Mouse (Mus musculus) thymus, postnatal 4 days (tissue): ENCODE results near the gene Tbl1x.
A peak's percentile ranks its signal among the peaks of the same experiment; 100 is the strongest.

Experiments
- DNase-seq: peaks from one replicate; pipeline ENCODE4 v3.0.0; 2021

Tbl1x gene

DNA sequence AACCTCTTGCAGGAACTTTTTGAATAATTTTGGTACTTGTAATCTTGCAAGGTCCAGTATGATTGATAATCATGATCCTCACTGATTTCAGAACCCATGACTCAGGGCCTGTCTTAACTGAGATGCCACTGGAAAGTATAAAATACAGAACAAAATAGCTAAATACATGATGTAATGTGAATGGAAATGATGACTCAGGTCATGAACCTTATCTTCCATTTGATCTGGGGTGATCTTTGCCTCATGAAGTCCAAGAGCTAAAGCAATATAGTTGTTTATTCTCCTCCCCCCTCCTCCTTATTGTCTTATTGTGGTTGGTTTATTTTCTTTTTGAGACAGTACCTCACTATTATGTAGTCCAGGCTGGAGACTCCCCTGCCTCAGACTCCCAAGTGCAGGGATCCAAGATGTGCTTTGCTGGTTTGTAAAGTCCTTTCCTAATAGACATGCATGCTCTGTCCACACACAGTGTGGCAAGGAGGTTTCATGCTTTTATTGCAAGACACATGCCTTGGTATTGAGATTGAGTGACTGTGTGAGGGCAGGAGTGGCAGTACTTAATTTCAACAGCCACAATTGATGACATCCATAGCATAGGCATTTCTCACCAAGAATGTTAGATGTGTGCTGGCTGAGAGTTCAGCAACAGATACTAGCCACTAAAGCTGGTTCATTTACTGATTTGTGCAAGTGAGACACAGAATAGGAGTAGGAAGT, 34.7 kb downstream of the Tbl1x start:
- DNase-seq = no peak

DNA sequence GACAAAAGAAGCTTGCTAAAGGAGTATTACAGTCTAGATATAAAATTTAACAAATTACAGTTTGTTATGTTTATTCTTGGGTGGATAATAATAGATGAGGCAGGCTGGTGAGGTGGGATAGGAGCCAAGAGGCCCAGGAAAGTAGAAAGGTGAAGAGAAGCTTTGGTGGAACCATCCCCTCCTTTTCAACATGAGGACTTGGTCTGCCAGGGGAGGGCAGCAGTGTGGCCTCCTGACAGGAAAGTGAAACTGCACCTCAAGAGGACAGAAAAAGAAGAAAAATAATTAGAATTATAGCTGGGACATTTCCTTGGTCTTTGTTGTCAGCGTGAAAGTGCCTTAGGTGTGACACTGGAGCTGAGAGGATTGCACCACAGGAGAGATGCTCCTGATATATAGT, 35.6 kb downstream of the Tbl1x start:
- peak; percentile 26 for DNase-seq

DNA sequence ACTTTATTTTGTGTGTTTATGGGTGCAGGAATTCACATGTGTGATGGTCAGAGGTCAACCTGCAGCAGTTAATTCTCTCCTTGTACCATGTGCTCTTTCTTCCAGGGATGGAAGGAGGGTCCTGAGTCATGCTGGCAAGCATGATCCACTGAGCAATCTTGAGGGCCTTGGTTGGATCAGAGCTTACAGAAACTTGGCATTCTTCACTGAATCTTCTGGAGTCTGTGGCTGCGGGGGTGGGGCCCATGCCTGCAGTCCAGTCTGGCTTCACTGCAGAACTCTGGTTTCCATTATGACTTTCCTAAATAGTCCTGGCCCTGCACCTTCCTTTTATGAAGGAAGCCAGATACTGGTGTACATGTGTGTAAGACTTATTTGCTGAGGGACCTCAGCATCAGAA, 38.1 kb downstream of the Tbl1x start:
- no peak for DNase-seq

DNA sequence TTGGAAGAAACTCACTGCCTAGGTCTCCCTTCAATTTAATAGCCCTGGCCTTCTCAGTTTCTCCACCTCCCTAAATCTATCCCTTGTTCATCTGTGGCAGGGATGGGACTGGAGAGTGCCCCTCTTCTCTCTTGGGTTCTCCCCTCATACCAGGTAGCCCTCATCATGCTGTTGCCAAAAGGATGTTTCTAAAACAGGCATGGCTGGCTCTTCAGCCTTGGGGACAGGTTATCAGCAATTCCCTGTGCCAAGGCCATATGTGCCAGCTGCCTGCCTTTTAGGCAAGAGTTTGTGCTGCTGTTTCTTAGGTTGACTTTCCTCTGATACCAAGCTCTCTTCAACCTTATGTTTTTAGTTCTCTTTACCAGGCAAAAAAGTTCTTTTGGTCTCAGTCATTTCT, 39.6 kb downstream of the Tbl1x start:
- no peak for DNase-seq

DNA sequence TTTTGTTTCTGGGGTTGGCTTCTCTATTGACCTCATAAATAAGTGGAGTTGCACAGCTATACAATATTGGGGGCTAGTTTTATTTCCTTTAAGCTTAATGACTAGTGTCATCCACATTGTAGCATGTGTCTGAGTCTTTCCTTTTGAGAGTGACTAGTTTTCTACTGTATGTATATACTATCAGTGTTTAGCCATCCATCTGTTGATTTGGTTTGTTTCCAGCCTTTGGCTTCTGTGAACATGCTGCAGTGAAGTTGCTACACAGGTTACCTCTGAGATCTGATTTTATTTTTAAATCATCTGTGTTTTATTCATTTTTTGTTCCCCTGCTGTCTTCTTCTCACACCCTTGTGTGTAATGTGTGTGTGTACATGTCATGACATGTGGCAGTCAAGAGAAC, 40.5 kb downstream of the Tbl1x start:
- DNase-seq = no peak

DNA sequence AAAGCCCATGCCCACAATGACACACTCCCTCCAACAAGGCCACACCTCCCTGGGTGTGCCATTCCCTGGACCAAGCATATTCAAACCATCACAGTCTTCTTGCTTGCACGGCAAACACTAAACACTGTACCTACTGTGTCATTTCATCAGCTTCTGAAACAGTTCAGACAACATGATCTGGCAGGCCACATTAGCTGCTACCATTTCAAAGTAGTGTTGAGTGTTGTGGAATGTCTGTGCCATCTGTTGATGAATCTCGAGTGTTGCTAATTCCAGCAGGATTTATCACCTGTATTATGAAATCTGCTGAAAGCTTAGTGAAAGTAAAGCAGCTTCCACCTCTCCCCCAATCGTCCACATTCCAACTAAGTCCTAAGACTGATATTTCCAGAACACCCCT, 41.3 kb downstream of the Tbl1x start:
- DNase-seq = no peak

DNA sequence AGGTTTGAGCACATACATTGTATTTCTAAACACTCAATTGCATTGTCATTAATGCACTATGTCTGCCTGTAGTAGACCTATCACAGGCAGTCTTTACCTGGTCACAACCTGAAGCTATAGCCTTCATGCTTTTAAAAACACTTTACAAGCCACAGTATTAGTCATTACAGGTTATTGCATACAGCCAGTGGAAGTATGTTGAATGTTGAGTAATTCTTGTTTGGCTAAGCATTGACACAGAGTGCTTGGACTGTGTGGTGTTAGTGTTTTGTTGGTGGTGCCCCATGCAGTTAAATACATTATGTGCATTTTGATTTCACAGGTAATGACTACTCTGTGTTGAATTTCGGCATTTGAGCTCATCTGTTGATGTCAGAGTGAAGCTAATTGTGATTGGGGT, 45.2 kb downstream of the Tbl1x start:
- DNase-seq = no peak

DNA sequence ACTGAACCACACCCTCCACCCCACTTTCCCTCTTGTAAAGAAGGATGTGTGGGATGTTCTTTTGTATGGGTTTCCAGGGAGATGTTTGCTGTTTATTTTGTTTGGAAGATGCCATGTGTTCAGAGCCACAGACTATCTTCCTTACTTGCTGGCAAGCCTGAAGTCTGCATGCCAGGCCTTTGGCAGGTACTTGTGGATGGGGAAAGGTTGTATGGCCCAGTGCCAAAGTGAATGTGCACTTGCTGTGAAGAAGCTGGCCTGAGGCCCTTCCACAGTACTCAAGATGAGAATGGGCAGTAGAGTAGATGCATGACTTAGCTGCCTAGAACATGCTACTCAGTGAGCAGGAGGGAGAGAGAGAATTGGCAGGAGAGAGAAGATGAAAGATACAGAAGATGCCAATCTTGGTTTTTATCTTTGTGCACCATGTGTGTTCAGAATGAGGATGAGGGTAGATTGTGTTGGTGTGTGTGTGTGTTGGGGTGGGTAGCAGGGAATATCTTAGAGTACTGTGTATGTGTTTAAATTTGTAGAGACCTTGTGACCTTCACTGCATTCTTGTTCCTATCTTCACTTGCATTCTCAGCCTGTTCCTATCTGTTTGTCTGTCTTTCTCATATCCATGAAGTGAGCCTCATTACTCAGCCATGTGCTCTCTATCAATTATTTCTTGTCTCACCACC, 48.5 kb downstream of the Tbl1x start:
- no peak for DNase-seq

DNA sequence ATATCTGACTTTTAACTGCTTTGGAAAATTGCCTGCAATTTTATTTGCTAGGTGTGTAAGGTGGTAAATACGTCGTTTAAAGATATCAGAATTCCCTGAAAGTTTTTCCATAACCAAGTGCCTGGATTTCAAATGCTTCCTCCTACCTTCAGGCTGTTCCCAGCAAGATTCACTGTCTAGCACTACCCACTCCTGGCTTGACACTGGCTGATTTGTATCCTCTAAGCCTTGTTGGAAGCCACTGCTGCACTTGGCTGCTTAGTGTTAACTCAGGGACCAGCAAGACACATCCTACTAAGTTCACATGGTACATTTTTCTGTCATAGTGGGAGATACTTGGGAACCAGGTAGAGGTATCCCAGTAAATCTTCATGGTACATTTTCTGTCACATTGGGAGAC, 52.8 kb downstream of the Tbl1x start:
- DNase-seq = no peak

DNA sequence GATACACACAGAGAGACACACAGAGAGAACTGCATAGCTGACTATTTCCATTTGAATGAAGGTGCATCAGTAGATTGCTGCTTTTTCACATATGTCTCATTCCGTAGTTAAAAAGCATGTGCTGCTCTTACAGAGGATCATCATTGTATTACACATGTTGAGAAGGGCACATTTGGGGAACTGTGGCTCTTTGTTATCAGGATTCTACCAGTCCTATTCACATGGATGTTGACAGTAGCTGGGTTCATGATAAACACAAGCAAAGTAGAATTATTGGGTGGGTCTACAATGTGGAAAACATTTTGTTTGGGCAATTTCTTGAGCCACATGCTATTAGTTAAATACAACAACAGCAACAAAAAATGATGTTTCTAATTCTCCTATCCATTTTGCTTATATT, 55.9 kb downstream of the Tbl1x start:
- no peak for DNase-seq

DNA sequence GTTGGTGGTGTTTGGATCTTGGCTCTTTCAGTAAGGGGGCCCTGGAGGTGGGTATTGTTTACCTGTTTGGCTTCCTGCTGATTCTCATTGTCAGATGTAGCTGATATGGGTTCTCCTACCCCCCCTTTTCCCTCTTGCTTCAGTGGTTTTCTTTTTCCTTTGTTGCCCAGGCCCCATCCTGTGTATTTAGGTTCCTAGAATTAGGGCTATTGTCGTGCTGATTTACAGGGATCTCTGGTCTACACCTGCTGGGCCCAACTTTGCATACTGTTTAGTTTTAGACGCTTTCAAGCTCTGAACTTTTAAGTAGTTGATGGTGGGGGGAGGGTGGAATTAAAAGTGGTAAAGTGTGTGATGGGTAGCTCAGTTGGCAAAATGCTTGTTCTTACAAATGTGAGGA, 57.2 kb downstream of the Tbl1x start:
- DNase-seq = no peak

DNA sequence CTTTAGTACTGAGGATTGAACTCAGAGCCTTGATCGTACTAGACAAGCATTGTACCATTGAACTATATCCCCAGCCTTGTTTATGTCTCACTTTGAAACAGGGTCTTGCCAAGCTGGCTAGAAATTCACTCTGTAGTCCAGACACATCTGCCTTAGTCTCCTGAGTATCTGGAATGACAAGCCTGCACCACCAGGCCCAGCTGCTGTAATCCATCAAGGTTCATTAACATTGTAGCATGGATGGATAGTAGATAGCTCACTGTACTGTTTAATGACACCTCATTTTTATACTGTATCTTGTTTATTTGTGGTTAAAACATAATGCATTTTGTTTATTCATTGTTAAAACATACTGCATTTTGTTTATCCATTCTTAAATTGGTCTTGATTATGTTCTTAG, 62.9 kb downstream of the Tbl1x start:
- no peak for DNase-seq

DNA sequence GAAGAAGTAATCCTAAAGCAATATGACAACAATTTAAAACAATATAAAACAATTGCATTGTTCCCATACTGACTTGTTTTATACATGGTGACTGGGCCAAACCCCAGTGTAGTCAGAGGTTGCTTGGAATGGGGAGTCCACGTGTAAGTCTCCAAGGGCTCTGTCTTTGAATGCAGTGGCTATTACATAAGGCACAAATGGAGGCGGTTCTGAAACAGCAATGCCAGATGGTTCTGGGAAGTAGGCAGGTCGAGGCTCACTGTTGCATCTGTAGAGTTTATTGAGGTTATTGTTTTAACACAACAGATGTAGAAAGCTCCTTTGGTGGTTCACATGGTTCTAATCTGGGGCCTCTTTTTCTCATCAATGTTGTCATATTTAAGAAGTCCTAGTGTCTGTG, 66.3 kb downstream of the Tbl1x start:
- DNase-seq = no peak

DNA sequence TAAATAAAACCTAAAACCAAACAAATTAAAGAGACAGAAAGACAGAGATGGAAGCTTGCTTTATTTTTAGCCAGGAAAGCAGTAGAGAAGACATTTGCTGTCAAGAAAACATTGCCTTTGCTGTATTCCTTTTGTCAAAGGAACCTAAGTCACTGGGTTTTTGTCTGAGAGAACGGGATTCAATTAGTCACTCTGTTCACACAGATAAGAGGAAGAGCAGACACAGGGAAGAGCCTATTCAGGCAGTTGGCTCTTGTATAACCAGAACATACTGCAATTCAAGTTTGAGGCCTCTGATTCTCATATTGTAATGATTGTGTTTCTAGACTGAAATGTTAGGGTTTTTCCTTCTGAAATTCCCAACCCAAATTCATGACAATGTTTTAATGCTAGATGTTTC, 67.4 kb downstream of the Tbl1x start:
- no peak for DNase-seq

DNA sequence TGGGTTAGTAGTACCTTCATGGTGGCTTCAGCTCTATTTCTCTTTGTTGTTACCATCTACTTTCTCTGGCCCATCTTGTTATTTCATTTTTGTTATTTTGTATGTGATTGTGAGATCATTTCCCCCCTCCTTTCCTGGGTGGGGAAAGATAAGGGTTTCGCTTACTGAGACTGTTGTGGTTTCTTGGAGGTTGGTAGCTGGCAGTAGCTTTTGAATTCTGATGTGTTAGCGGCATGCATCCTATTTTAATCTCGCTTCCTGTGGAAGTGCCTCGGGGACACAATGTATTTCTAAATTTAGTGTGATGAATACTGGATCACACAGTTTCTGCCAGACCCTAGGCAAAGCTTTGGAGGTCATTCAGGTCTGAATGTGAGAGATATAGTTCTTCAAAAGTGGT, 69.2 kb downstream of the Tbl1x start:
- DNase-seq = no peak

DNA sequence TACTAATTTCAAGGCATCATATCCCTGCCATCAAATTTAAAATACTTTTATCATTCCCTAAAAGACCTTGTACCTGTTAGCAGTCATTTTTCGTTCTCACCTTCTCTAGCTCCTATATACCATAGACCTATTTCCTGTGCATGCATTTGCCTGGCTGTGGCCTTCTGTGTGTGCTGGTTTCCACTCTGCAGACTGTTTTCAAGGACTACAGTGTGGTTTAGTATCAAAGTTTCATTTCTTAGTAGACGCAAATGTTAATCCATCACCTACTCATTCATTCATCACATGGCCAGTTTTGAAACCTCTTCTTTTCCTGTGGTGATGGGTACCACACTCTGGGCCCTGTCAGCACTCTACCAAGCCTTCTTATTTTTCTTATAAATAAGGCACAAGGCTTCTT, 75.2 kb downstream of the Tbl1x start:
- DNase-seq = no peak

DNA sequence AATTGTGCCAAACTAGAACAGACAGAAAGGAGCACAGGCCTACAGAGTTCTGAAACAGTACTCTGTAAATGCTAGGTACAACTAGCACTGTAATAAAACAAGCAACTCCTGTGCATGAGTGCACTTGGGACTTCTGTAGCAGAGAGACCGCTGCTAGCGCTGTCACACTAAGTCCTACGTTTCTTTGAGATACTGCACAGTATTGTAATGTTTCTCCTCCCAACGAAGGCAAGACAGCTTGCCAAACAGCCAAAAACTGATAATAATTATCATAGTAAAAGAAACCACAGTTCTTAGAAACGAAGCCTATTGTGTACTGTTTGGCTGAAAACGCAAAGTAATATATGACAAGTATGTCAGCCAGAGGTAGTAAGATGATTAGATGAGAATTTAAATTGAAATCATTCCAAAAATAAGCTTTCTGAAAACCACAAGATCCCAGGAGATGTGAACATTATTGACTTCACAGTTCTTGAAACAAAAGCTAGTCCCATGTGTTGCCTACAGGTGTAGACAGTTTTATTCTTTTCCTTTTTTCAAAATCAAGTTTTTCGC, 83.9 kb downstream of the Tbl1x start:
- no peak for DNase-seq

DNA sequence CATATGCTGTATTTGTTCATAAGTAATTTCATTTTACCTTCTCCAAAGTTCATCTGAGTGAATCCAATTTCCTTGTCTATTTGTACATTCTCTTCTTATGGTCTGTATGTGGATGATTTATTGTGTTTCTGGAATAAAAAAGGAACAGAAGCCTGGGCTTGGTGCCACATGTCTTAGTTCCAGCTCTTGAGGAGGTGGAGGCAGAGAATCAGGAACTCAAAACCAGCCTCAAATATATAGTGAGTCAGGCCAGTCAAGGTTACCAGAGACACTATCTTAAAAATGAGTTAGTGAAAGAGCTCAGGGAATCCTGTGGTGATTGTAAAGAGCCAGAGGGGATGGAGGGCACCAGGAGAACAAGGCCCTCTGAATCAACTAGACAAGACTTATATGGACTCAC, 86.9 kb downstream of the Tbl1x start:
- no peak for DNase-seq

DNA sequence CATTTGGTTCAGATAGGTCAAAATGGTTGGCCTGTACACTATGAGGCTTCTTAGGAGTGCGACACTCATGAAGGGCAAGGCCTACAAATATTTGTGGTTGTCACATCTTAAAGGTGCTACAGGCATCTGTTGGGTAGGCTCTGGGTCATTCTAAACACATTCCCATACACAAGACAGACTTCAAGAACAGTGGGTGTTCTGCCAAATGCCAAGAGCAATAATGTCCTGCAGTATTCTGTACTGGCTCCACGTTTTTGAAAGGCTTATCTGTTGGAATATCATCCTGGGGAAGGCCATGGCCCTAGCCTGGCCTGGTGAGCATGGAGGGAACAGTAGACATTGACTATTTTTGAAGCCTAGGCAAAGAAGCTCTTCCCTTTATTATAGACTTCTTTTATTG, 87.9 kb downstream of the Tbl1x start:
- DNase-seq = no peak

DNA sequence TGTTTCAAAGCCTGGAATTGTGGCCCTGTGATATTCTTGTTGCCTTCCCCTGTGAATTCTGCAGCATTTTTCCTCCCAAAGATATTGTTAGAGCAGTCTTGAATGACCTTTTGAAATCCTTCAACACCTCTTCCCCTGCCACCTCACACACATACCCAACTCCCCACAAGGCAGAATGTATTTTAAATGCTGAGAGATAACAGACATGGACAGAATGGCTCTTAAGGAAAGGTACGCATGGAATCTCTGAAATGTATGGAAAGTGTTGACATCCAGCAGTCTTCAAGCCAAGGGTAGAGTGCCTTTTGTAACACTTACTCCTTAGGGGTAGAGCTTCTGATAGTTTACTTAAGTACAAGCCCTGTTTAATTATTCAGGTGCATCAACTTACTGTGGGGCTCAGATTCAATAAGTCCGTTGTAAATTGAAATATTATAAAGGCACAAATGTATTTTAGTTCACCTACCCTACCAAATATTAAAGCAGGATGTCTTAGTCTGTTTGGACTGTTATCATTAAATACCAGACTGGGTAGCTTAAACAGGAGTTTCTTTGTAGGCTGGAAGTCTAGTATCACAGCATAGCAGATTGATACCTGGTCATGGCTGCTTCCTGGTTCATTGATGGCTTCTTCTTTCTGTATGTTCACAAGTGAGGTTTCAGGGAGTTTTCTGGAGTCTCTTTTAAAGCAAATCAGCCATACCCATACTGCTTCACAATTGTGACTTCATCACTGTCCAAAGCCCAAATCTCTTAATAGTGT, 92.9 kb downstream of the Tbl1x start:
- no peak for DNase-seq

DNA sequence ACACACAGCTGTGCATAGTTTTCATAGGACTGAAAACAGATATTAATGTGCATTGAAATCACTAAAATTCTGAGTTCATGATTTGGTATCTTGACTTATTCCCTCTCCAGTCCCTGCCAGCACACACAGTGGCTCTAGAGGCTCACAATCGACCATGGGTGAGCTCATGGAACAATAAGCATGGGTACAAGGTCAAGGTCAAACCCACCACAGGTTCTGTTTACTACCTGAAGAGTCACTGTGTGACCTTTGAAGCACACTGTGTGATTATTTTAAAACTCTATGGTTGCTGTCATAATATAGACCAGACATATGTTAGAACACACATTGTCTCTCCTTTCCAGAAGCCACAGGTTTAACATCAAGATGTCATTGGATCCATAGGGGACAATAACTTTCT, 96.7 kb downstream of the Tbl1x start:
- DNase-seq = no peak

DNA sequence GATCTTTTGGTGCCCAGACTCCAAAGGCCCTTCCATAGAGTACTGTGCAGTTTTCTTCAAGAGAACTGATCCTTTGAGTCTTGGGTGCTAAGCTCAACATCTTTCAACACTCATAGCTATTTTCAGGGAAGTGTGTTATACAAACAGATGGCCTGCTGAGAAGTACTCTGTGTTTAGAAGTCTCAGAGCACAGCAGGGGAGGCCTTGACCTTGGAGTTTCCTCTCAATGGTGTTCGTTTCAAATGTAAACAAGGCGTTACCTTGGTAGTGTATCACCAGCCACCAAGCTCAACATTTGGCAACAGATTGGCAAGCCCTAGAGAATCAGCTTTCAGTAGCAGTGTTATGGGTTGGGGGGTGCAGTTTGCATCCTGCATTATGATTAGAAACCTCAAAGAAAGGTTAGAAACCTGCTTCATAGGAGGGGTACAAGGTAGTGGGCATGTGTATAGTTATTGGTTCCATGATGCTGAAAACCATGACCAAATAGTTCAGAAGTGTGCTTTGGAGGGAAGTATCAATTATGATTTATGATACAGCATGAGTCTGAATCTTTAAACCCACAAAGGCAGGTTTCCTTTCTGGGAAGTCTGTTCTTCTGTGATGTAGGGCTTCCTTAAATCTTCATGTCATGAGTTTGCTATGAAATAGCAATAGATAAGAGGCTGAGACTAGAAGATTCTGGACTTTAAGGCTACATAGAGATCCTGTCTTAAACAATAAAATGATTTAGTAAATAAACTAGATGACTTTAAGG, 98.3 kb downstream of the Tbl1x start:
- DNase-seq = no peak

DNA sequence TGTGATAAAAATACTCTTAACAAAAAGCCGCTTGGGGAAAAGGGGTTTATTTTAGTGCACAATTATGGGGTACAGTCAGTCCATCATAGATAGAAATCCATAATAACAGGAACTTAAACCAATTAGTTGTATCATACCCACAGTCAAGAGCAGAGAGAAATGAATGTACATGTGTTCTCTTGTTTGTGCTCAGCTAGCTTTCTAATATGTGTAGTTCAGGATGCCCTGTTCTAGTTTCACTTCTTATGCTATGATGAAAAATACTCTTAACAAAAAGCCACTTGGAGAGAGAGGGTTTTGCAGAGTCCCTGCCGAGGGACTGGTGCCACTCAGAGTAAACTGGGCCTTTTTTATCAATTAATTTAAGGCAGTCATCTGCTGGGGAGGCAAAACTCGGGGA, 101.1 kb downstream of the Tbl1x start:
- DNase-seq = no peak
